Mouse (Mus musculus): ENCODE data around the gene Mettl2. TPM values are rescaled to one million over a fixed set of nuclear protein-coding genes. Genes with fewer than 3 reads are reported as not detected.

Gene Mettl2
- total and polyA plus RNA-seq, 3 experiments = 59.9 to 61.7 TPM; not detected in 1

DNA sequence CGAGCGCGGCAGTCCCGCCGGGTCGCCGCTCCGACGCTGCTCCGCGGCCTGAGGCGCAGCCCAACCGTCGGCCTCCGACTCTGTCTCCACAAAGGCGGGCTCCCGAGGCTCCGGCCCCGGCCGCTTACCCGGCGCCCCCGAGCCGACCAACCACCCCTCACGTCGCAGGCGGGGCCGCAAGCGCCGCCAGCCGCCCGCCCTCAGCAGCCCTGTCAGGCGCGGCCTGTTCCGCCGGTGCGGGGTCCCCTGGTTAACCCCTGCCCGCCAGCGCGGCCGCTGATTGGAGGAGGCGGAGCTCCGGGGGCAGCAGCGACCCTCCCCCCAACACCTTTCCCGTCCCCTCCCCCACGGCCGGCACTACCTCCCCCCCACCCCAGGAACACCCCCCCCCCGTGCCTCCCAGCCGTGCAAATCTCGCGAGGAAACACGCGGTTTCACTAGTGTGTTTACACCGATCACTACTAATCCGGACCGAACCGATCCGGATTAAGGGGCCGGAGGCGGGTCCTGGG, 55.0 kb downstream of the Mettl2 start (continued):
- no peak for TF ChIP-seq MEF2A (IDR thresholded peaks at IDR 0.05; ENCODE audit: extremely low read depth, insufficient replicate concordance, low read depth, low read length, poor library complexity, severe bottlenecking)
- TF ChIP-seq CHD2 (IDR thresholded peaks at IDR 0.05; ENCODE audit: low read length) = peak; percentile 86

DNA sequence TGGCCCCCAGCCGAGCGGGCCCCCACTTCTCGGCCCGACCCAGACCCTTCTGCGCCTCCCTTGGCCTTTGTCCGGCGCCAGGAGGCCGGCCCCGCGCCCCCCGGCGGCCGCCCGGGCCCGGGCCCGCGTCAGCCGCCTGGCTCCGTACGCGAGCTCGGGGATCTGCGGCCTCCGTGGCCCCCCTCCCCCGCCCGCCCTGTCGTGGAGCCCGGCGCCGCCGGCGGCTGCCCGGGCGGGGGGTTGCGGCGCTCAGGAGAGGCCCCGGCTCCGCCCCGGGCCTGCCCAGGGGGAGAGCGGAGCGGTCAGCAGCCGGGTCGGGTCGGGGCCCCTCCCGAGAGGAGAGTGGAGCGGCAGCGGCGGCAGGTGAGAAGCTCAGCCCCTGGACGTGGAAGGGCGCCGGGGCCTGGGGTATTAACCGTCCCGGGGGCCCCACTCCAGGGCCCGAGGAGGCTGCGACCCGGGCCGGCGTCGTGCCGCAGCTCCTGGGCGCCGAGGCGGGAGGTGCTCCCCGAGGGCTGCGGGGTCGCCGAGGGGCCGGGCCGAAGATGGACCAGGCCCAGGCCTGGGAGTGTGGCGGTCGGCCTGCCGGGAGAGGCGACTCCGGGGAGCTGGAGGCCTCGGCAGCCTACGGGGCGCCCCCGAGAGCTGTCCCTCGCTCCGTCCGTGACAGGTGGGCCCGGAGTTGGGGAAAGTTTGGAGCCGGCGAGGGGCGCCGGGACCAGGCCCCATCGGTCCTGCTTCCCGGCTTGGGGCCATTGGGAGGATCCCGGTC, 55.6 kb downstream of the Mettl2 start:
- peak; percentile 55 for DNase-seq (ENCODE audit: low read depth, low spot score)
- H3K4me1 ChIP-seq (ENCODE audit: control insufficient read depth in 1 of 2, insufficient read depth in 2 of 2, low read length in 2 of 2) = peaks cover 13 to 14% of the 10 kb centered on the region in 2 experiments
- H3K9me3 ChIP-seq (replicated peaks; ENCODE audit: insufficient read depth, low read length) = no peaks in the 10 kb centered on the region
- peak overlapping the region; percentile 91 to 98 for H3K4me3 ChIP-seq (ENCODE audit: control insufficient read depth in 1 of 2, insufficient read depth in 1 of 2, low read depth in 2 of 2, low read length in 2 of 2)
- peaks cover 21 to 32% of the 10 kb centered on the region in 2 experiments for H3K36me3 ChIP-seq (ENCODE audit: control insufficient read depth in 1 of 2, insufficient read depth in 2 of 2, low read length in 2 of 2)
- TF ChIP-seq ETS1 (IDR thresholded peaks at IDR 0.05; ENCODE audit: low read depth, low read length) = no peak
- TF ChIP-seq MAZ (IDR thresholded peaks at IDR 0.05; ENCODE audit: low read depth, low read length) = no peak
- TF ChIP-seq RCOR1 (IDR thresholded peaks at IDR 0.05; ENCODE audit: low read depth, low read length) = no peak
- TF ChIP-seq ZKSCAN1 (IDR thresholded peaks at IDR 0.05; ENCODE audit: low read depth, low read length) = no peak
- TF ChIP-seq NELFE (IDR thresholded peaks at IDR 0.05; ENCODE audit: low read depth, low read length) = no peak
- no peak for TF ChIP-seq CHD2 (IDR thresholded peaks at IDR 0.05; ENCODE audit: low read length)
- no peak for TF ChIP-seq ZNF384 (IDR thresholded peaks at IDR 0.05; ENCODE audit: low read depth, low read length)
- peak; percentile 98 for TF ChIP-seq UBTF (IDR thresholded peaks at IDR 0.05; ENCODE audit: borderline replicate concordance, insufficient read depth, low read depth, low read length)
- TF ChIP-seq MXI1 (IDR thresholded peaks at IDR 0.05; ENCODE audit: low read depth, low read length) = no peak
- TF ChIP-seq TCF12 (IDR thresholded peaks at IDR 0.05; ENCODE audit: low read depth, low read length) = peak; percentile 1; the same call in 1 of the 2 replicates
- TF ChIP-seq ZC3H11A (IDR thresholded peaks at IDR 0.05; ENCODE audit: low read depth, low read length) = no peak
- no peak for TF ChIP-seq HCFC1 (IDR thresholded peaks at IDR 0.05; ENCODE audit: low read depth, low read length)
- no peak for TF ChIP-seq MAX (IDR thresholded peaks at IDR 0.05; ENCODE audit: low read length)
- TF ChIP-seq USF2 (IDR thresholded peaks at IDR 0.05; ENCODE audit: borderline replicate concordance in 1 of 2, insufficient read depth in 1 of 2, low read depth in 1 of 2, low read length in 2 of 2) = no peak
- no peak for TF ChIP-seq ZMIZ1 (IDR thresholded peaks at IDR 0.05; ENCODE audit: low read depth, low read length)
- no peak for TF ChIP-seq MAFK (IDR thresholded peaks at IDR 0.05; ENCODE audit: borderline replicate concordance, low read depth, low read length)
- no peak for TF ChIP-seq MYB (IDR thresholded peaks at IDR 0.05; ENCODE audit: low read depth, low read length)
- peak in 1 of 2 experiments; percentile 44; a peak in 3 of 4 replicates for TF ChIP-seq POLR2A (IDR thresholded peaks at IDR 0.05; ENCODE audit: control insufficient read depth in 1 of 2, insufficient read depth in 1 of 2, low read depth in 1 of 2, low read length in 2 of 2, poor library complexity in 1 of 2)
- no peak for TF ChIP-seq TBP (IDR thresholded peaks at IDR 0.05; ENCODE audit: low read depth, low read length)
- TF ChIP-seq EP300 (IDR thresholded peaks at IDR 0.05; ENCODE audit: low read depth in 1 of 2, low read length in 2 of 2) = no peak
- no peak for TF ChIP-seq E2F4 (IDR thresholded peaks at IDR 0.05; ENCODE audit: borderline replicate concordance, low read depth, low read length)
- TF ChIP-seq SIN3A (IDR thresholded peaks at IDR 0.05; ENCODE audit: low read length) = no peak
- H3K27ac ChIP-seq (ENCODE audit: control insufficient read depth, low read depth, low read length) = peak overlapping the region; percentile 61
- peak overlapping the region; percentile 100 for H3K9ac ChIP-seq (ENCODE audit: control insufficient read depth, low read depth, low read length, poor library complexity, severe bottlenecking)
- peaks cover 52% of the 10 kb centered on the region for H3K79me2 ChIP-seq (ENCODE audit: control insufficient read depth, insufficient read depth, low read length, poor library complexity)
- H3K27me3 ChIP-seq (ENCODE audit: control insufficient read depth in 1 of 2, insufficient read depth in 2 of 2, low read length in 2 of 2) = no peaks in the 10 kb centered on the region
